Mouse (Mus musculus) stomach, postnatal 0 days (tissue): ENCODE measurements around the gene Sdc4.

Source experiments
- CTCF ChIP-seq: IDR thresholded peaks from 2 replicates; pipeline ENCODE4 v1.5.1; 2016; ENCODE audit warnings: antibody characterized with exemption, low read depth, mild to moderate bottlenecking, moderate library complexity
- EP300 ChIP-seq: optimal IDR thresholded peaks from 2 replicates; pipeline ENCODE3; 2016; ENCODE audit warnings: antibody characterized with exemption

DNA sequence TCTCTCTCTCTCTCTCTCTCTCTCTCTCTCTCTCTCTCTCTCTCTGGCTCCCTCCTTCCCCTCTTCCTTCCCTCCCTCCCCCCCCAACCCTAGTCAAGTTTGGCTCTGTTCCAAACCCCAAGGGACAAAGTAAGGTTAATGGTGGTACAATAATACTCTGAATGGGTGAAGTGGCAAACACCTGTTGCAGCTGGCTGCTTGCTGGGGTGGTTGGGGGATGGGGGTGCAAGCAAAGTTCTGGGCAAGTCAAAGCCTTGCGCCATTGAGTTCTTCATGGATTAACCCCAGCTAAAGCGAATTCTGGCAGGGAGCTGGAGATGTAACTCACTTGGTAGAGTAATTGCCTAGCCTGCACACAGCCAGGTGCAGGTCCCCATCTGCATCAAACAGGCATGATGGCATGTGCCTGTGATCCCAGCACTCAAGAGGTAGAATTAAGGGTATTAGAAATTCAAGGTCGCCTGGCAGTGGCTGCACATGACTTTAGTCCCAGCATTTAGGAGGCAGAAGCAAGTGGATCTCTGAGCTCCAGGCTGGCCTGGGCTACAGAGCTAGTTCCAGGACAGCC, 25.3 kb downstream of the Sdc4 start:
- TF ChIP-seq EP300 (no peak), CTCF (no peak)
